Mouse (Mus musculus): ENCODE results near the gene Spsb3. TPM values are rescaled to one million over a fixed set of nuclear protein-coding genes. Genes with fewer than 3 reads are reported as not detected.

Spsb3 gene
- polyA plus RNA-seq, 1 experiment, result 161 TPM

DNA sequence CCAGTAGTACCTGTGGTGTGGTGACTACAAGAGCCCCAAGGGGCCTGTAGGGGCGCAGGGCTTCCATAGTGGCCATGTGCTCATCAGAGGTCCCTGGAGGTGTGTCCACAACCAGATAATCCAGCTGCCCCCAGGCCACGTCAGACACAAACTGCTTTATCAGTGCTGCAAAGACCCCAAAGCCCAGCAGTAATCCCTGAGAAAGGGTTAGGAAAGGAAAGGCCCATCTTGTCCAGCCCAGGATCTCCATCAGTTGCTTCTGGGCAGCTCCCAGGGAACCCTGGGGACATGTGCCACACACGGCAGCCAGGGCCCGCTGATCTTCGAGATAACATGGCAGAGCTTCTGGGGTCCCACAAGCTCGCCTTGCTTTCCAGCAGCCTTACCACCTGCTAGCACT lies 2.1 kb upstream of the Spsb3 start:
- Histone ChIP-seq H3K27ac (ENCODE audit: control insufficient read depth, insufficient read depth, low read depth, low read length) (no peak overlapping the region), H3K36me3 (ENCODE audit: control insufficient read depth, insufficient read depth, low read length) (no peaks in the 10 kb centered on the region; the same call in none of the 2 replicates), H3K4me1 (ENCODE audit: control insufficient read depth, insufficient read depth, low read length) (peaks cover 13% of the 10 kb centered on the region), H3K4me3 (ENCODE audit: control insufficient read depth, low read depth, low read length) (peak overlapping the region; percentile 99), H3K27me3 (ENCODE audit: control insufficient read depth, insufficient read depth, low read length) (no peaks in the 10 kb centered on the region)
- TF ChIP-seq POLR2A (IDR thresholded peaks at IDR 0.05; ENCODE audit: control insufficient read depth, low read depth, low read length) (0 out of 2 replicates have a peak, but pooled peaks have one; percentile 23), CTCF (IDR thresholded peaks at IDR 0.05; ENCODE audit: control insufficient read depth, insufficient read depth, insufficient replicate concordance, low read depth, low read length) (no peak)

DNA sequence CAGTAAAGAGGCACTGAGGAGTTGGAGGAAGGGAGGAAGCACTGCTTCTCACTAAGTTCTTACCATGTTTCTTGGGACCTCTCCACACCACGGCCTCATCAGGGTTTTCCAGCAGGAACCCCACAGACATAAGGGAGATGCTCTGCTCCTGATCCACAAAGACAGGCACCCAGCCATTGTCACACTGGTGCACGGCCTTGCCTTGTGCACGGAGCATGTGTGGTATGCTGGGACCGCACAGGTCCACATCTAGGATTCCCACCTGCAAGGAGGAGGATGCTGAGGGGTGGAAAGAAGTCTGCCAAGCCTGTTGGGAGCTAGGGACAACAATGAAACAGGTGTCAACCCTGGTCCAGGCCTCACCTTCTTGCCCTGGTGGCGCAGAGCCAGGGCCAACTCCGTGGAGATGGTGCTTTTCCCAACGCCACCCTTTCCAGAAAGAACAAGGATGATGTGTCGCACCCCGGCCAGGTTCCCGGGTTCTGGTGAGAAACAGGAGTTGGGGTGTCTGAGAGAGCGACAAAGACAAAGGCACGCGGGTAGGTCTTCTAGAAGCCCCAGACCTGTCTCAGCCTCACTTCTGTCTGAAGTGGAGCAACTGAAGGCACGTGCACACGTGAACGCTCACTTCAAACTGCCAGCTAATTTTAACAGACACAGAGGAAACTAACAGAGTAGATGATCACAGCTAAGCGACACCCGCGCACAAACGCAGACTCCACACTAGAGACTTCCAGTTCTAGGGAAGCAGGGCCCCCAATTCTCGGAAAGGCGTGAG lies 898 bp upstream of the Spsb3 start:
- peak overlapping the region; percentile 98 for H3K27ac ChIP-seq (ENCODE audit: control insufficient read depth, insufficient read depth, low read depth, low read length)
- peak overlapping the region; percentile 99 for H3K4me3 ChIP-seq (ENCODE audit: control insufficient read depth, low read depth, low read length)
- no peaks in the 10 kb centered on the region; the same call in none of the 2 replicates for H3K36me3 ChIP-seq (ENCODE audit: control insufficient read depth, insufficient read depth, low read length)
- H3K27me3 ChIP-seq (ENCODE audit: control insufficient read depth, insufficient read depth, low read length), result no peaks in the 10 kb centered on the region
- TF ChIP-seq POLR2A (IDR thresholded peaks at IDR 0.05; ENCODE audit: control insufficient read depth, low read depth, low read length) (0 out of 2 replicates have a peak, but pooled peaks have one; percentile 16), CTCF (IDR thresholded peaks at IDR 0.05; ENCODE audit: control insufficient read depth, insufficient read depth, insufficient replicate concordance, low read depth, low read length) (no peak)
- peaks cover 13% of the 10 kb centered on the region for H3K4me1 ChIP-seq (ENCODE audit: control insufficient read depth, insufficient read depth, low read length)

DNA sequence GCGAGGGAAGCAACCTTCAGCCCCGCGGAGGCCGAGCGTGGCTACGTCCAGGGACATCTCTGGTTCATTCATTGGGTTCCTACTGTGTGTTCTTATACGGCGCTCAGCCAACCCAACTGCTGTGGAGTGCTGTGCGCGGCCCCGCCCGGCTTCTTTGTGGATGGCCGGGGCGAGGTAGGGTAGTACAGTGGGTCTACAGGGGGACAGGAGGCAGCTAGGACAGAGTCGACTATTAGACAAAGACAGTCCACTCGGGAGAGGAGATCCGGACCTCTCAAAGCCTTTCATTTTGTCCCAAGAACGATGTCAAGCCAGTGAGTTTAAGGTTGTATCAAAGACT lies 459 bp downstream of the Spsb3 start:
- Histone ChIP-seq H3K36me3 (ENCODE audit: control insufficient read depth, insufficient read depth, low read length) (peaks cover 2% of the 10 kb centered on the region), H3K27ac (ENCODE audit: control insufficient read depth, insufficient read depth, low read depth, low read length) (peak overlapping the region; percentile 98), H3K4me1 (ENCODE audit: control insufficient read depth, insufficient read depth, low read length) (peaks cover 13% of the 10 kb centered on the region), H3K27me3 (ENCODE audit: control insufficient read depth, insufficient read depth, low read length) (no peaks in the 10 kb centered on the region), H3K4me3 (ENCODE audit: control insufficient read depth, low read depth, low read length) (peak overlapping the region; percentile 99)
- no peak for TF ChIP-seq POLR2A (IDR thresholded peaks at IDR 0.05; ENCODE audit: control insufficient read depth, low read depth, low read length)
- TF ChIP-seq CTCF (IDR thresholded peaks at IDR 0.05; ENCODE audit: control insufficient read depth, insufficient read depth, insufficient replicate concordance, low read depth, low read length), result no peak

DNA sequence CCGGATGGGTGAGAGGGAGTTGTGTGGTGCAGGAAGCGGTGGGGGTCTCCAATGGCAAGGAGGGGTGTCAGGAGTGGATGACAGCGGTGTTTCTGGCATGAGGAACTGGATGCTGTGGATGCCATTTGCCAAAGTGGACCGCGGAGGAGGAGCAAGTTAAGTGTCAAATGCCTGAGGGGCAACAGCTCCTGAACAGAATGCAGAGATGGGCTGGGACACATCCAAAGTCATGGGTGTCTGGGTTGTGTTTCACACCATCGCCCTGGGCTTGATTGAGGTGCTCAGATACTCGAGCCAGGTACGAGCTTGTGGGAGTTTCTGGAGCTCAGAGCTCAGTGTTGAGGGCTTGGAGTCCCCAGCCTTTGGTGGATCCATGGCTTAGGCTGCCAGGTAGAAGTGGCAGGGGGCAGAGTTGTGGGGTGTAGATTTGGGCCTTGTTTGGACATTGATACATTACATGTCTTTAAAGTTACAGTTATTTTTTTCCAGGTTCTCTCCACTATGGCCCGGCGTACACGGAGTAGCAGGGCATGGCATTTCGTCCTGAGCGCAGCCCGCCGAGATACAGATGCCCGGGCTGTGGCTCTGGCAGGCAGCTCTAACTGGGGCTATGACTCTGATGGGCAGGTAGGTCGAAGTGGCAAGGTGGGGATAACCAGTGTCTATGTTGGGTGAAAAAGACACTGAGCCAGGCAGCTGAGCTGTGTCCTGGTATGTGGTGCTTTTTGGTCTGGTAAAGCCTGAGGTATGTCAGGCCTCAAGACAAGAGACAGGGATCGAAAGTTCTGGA lies 1.0 kb downstream of the Spsb3 start:
- Histone ChIP-seq H3K27me3 (ENCODE audit: control insufficient read depth, insufficient read depth, low read length) (no peaks in the 10 kb centered on the region), H3K4me1 (ENCODE audit: control insufficient read depth, insufficient read depth, low read length) (peaks cover 13% of the 10 kb centered on the region), H3K36me3 (ENCODE audit: control insufficient read depth, insufficient read depth, low read length) (peaks cover 2% of the 10 kb centered on the region), H3K4me3 (ENCODE audit: control insufficient read depth, low read depth, low read length) (peak overlapping the region; percentile 99), H3K27ac (ENCODE audit: control insufficient read depth, insufficient read depth, low read depth, low read length) (peak overlapping the region; percentile 98)
- TF ChIP-seq POLR2A (IDR thresholded peaks at IDR 0.05; ENCODE audit: control insufficient read depth, low read depth, low read length) (peak; percentile 46; the same call in 1 of the 2 replicates), CTCF (IDR thresholded peaks at IDR 0.05; ENCODE audit: control insufficient read depth, insufficient read depth, insufficient replicate concordance, low read depth, low read length) (no peak)

DNA sequence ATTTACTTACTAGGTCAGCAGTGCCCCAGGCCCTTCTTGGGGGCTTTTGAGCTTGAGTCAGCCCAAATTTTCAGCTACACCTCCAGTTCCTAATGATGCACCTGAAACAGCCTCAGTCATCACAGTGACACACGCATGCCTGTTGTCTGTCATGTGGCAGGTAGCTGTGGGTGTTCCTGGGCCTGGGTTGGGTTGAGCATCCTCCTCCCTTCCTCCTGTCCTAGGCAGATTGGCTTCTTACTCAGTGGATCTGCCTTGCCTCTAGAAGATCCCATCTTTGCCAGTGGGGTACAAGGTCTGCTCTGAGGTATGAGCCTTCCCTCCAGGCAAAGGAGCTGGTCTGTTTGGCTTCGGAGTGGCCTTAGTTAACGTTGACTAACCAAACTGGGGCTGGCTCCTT lies 2.4 kb downstream of the Spsb3 start:
- TF ChIP-seq CTCF (IDR thresholded peaks at IDR 0.05; ENCODE audit: control insufficient read depth, insufficient read depth, insufficient replicate concordance, low read depth, low read length) (no peak), POLR2A (IDR thresholded peaks at IDR 0.05; ENCODE audit: control insufficient read depth, low read depth, low read length) (no peak; the same call in 1 of the 2 replicates)
- Histone ChIP-seq H3K36me3 (ENCODE audit: control insufficient read depth, insufficient read depth, low read length) (peaks cover 2% of the 10 kb centered on the region), H3K27ac (ENCODE audit: control insufficient read depth, insufficient read depth, low read depth, low read length) (no peak overlapping the region), H3K4me3 (ENCODE audit: control insufficient read depth, low read depth, low read length) (0 out of 2 replicates have a peak overlapping the region, but pooled peaks have one; percentile 6), H3K4me1 (ENCODE audit: control insufficient read depth, insufficient read depth, low read length) (peaks cover 13% of the 10 kb centered on the region), H3K27me3 (ENCODE audit: control insufficient read depth, insufficient read depth, low read length) (no peaks in the 10 kb centered on the region)

DNA sequence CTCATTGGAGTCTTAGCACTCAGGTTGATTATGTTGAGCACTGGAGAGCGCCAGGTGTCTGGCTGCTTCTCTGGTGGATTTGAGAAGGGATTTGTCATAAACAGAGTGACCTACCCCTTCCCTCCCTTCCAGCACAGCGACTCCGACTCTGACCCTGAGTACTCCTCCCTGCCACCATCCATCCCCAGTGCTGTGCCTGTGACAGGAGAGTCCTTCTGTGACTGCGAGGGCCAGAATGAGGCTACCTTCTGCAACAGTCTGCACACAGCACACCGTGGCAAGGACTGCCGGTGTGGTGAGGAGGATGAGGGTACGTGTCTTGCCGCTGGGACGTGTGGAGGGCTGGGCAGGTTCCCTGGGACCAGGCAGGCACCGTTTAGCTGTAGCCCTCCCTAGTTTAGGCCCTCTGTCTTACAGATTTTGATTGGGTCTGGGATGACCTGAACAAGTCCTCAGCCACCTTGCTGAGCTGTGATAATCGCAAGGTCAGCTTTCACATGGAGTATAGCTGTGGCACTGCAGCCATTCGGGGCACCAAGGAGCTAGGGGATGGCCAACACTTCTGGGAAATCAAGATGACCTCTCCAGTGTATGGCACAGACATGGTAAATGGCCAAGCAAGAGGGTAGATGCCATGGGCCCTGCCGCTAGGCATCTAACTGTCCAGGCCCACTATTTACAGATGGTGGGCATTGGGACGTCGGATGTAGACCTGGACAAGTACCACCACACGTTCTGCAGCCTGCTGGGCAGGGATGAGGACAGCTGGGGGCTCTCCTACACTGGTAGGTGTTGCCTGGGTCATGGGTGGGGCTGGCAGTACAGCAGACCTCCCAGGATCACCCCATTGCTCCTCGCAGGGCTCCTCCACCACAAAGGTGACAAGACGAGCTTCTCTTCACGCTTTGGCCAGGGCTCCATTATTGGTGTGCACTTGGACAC lies 4.0 kb downstream of the Spsb3 start:
- Histone ChIP-seq H3K4me3 (ENCODE audit: control insufficient read depth, low read depth, low read length) (no peak overlapping the region), H3K36me3 (ENCODE audit: control insufficient read depth, insufficient read depth, low read length) (peaks cover 2% of the 10 kb centered on the region), H3K4me1 (ENCODE audit: control insufficient read depth, insufficient read depth, low read length) (peaks cover 17% of the 10 kb centered on the region)

More for the DNA sequence above, 4.0 kb downstream of the Spsb3 start:
- Histone ChIP-seq H3K27ac (ENCODE audit: control insufficient read depth, insufficient read depth, low read depth, low read length) (no peak overlapping the region), H3K27me3 (ENCODE audit: control insufficient read depth, insufficient read depth, low read length) (no peaks in the 10 kb centered on the region)
- TF ChIP-seq POLR2A (IDR thresholded peaks at IDR 0.05; ENCODE audit: control insufficient read depth, low read depth, low read length), result peak; percentile 39; the same call in 1 of the 2 replicates
- TF ChIP-seq CTCF (IDR thresholded peaks at IDR 0.05; ENCODE audit: control insufficient read depth, insufficient read depth, insufficient replicate concordance, low read depth, low read length), result no peak

Data from testis, adult 2 months (tissue).